Mouse (Mus musculus) forebrain, embryonic 12.5 days (tissue): Measurements from ENCODE around the gene Pde12. TPM values are rescaled to one million over a fixed set of nuclear protein-coding genes. Genes with fewer than 3 reads are reported as not detected.
A peak's percentile ranks its signal among the peaks of the same experiment; 100 is the strongest.

Experiments
- ATAC-seq: fragments of 200-750 bp; cut with Nextera tagmentation; 2 replicates; pipeline ENCODE4 v1.8.0; 2017; ENCODE audit warnings: moderate TSS enrichment; ENCODE audit not compliant: low FRiP score
- H3K27ac ChIP-seq: fragments of 300-500 bp; sonication (generic); 2 replicates; pipeline ENCODE4 v1.5.1; 2016; ENCODE audit warnings: mild to moderate bottlenecking
- H3K27me3 ChIP-seq: fragments of 300-500 bp; sonication (generic); 2 replicates; pipeline ENCODE4 v1.6.1; 2016; ENCODE audit warnings: mild to moderate bottlenecking
- H3K36me3 ChIP-seq: fragments of 300-500 bp; sonication (generic); replicated peaks from 2 replicates; pipeline ENCODE4 v1.6.1; 2016; ENCODE audit warnings: mild to moderate bottlenecking
- H3K4me1 ChIP-seq: fragments of 300-500 bp; sonication (generic); 2 replicates; pipeline ENCODE4 v1.6.1; 2016
- H3K4me2 ChIP-seq: fragments of 300-500 bp; sonication (generic); 2 replicates; pipeline ENCODE4 v1.6.1; 2016; ENCODE audit warnings: mild to moderate bottlenecking, moderate library complexity
- H3K4me3 ChIP-seq: fragments of 300-500 bp; sonication (generic); replicated peaks from 2 replicates; pipeline ENCODE4 v1.5.1; 2016; ENCODE audit warnings: mild to moderate bottlenecking
- H3K9ac ChIP-seq: fragments of 300-500 bp; sonication (generic); 2 replicates; pipeline ENCODE4 v1.6.1; 2016; ENCODE audit warnings: mild to moderate bottlenecking
- H3K9me3 ChIP-seq: fragments of 300-500 bp; sonication (generic); 2 replicates; pipeline ENCODE4 v1.6.1; 2016
- WGBS: fragments of 180-500 bp; shearing (Covaris S2); methylation state at CpG from one replicate; pipeline ENCODE4 v1.1.7; 2016; 5-methylcytosine and 5-hydroxymethylcytosine counted together
- microRNA-seq: library from miRNA; unstranded; fragments of <30 nt; microRNA quantifications from one replicate; pipeline ENCODE4, GENCODE M21; 2017
- polyA plus RNA-seq: library from polyadenylated mRNA; unstranded; fragments of >200 nt; fragmentation: Nextera tagmentation; extraction: Ambion mirVana; gene quantifications from 2 replicates; pipeline ENCODE4 v1.2.1, GENCODE M21; 2016

Gene Pde12
- polyA plus RNA-seq, 1 experiment from 2014 or later = 12.9 TPM

- 4% methylated on average over 11 of the region's 11 CpGs for WGBS
These were observed 30.4 kb downstream of the Pde12 start for GRCm38 (mm10) chr14:26639251-26639650.

GRCm38 (mm10) chr14:26638708-26639084, 31.0 kb downstream of the Pde12 start:
- peak overlapping the region; percentile 92 for H3K9ac ChIP-seq
- H3K4me1 ChIP-seq = peaks cover 16% of the 10 kb centered on the region
- ATAC-seq = peak; percentile 44; the same call in 1 of the 2 replicates
- no peaks in the 10 kb centered on the region for H3K9me3 ChIP-seq
- 2% methylated on average over 16 of the region's 16 CpGs for WGBS
- H3K27me3 ChIP-seq = no peaks in the 10 kb centered on the region
- peak overlapping the region; percentile 91 for H3K4me3 ChIP-seq
- H3K4me2 ChIP-seq = peak overlapping the region; percentile 78
- peak overlapping the region; percentile 96 for H3K27ac ChIP-seq
- H3K36me3 ChIP-seq = no peaks in the 10 kb centered on the region

More at GRCm38 (mm10) chr14:26639251-26639650, 30.4 kb downstream of the Pde12 start:
- H3K9ac ChIP-seq = peak overlapping the region; percentile 92
- no peaks in the 10 kb centered on the region for H3K36me3 ChIP-seq
- H3K27me3 ChIP-seq = no peaks in the 10 kb centered on the region
- peak overlapping the region; percentile 78 for H3K4me2 ChIP-seq
- ATAC-seq = no peak
- H3K27ac ChIP-seq = peak overlapping the region; percentile 57; the same call in 1 of the 2 replicates
- peak overlapping the region; percentile 91 for H3K4me3 ChIP-seq
- peaks cover 16% of the 10 kb centered on the region for H3K4me1 ChIP-seq
- H3K9me3 ChIP-seq = no peaks in the 10 kb centered on the region

DNA sequence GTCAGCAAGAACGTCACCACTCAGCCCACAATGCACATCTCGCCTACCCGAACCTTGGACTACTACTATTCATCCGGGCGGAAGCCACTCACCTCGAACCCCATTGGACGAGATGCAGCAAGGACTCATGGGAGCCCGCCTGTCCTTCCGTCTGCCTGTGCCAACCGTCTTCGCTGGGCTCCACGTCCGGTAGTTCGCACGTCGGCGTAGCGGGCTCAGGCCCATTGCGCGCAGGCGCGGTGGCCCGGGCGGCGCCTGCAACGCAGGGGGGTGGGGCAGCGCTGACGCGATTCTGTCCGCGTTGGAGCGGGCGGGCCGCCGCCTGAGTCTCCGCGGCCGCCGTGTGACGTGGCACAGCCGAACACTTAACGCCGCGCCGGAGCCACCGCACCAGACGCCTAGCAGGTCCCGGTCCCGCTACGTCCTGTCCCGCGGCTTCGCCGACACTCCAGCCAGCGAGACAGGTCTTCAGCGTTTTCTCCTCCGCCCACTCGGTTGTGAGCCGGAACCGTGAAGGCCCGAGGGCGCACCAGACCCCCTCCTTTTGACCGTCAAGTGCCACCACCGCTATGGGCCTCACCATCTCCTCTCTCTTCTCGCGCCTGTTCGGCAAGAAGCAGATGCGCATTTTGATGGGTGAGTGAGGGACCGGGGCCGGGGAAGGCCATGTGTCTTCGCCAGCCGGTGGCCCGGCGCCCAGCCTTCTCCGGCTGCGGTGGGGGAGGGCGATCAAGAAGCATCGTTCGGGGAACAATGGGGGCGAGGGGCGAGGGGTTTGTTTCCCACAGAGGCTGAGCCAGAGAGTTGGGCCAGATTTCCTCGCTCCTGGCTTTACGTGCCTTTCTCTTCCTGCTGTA, 31.6 kb downstream of the Pde12 start, which contains the start of gene Arf4:
Arf4 (plus strand) TSS at position 224 of the 857 bp plus-strand sequence.
- H3K4me1 ChIP-seq = peaks cover 16% of the 10 kb centered on the region
- no peaks in the 10 kb centered on the region for H3K9me3 ChIP-seq
- peak within 1 kb of the TSS; percentile 96 for H3K27ac ChIP-seq
- H3K36me3 ChIP-seq = no peaks in the 10 kb centered on the region
- H3K4me2 ChIP-seq = peak within 1 kb of the TSS; percentile 78
- H3K27me3 ChIP-seq = no peaks in the 10 kb centered on the region
- H3K4me3 ChIP-seq = peak within 1 kb of the TSS; percentile 91
- H3K9ac ChIP-seq = peak within 1 kb of the TSS; percentile 92
- WGBS = under 1% methylated on average over 83 of the region's 83 CpGs
- ATAC-seq = peak; percentile 98

- no peaks in the 10 kb centered on the region for H3K27me3 ChIP-seq
- WGBS = 32% methylated on average over 17 of the region's 17 CpGs
- H3K27ac ChIP-seq = peak overlapping the region; percentile 96
- H3K36me3 ChIP-seq = peaks cover 5% of the 10 kb centered on the region
- peak overlapping the region; percentile 78 for H3K4me2 ChIP-seq
- peaks cover 16% of the 10 kb centered on the region for H3K4me1 ChIP-seq
- H3K4me3 ChIP-seq = peak overlapping the region; percentile 91
- H3K9me3 ChIP-seq = no peaks in the 10 kb centered on the region
- peak; percentile 28 for ATAC-seq
- peak overlapping the region; percentile 47 for H3K9ac ChIP-seq
These were observed 32.4 kb downstream of the Pde12 start for GRCm38 (mm10) chr14:26637025-26637850.

DNA sequence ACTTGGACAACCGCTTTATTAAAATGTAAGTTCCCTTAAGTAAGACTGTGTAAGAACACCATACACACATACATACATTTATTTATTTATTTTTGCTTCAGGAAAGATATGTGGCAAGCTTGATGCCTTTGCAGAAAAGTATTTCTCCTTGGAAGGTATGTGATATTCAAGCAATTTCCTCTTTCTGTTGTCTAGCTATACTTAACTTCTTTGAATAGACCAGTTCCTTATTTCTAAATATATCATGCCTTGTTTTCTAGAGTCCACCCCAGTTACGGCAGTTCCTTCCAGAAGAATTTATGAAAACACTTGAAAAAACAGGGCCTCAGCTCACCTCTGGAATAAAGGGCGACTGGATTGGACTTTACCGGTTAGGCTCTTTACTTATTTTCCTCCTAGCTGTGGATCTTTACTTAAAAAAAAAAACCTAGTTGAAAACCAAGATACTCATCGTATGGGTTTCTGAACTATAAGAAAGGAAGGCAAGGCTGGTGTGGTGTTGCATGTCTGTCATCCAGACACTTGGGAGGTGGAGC, 43.0 kb downstream of the Pde12 start:
- H3K27me3 ChIP-seq = no peaks in the 10 kb centered on the region
- no peaks in the 10 kb centered on the region for H3K9me3 ChIP-seq
- peaks cover 83% of the 10 kb centered on the region for H3K36me3 ChIP-seq
- H3K27ac ChIP-seq = no peak overlapping the region
- no peak for ATAC-seq
- H3K9ac ChIP-seq = no peak overlapping the region
- no peaks in the 10 kb centered on the region for H3K4me1 ChIP-seq
- H3K4me3 ChIP-seq = no peak overlapping the region
- 91% methylated on average over 5 of the region's 5 CpGs for WGBS
- H3K4me2 ChIP-seq = no peak overlapping the region

- H3K4me1 ChIP-seq = no peaks in the 10 kb centered on the region
- no peak for ATAC-seq
- no peak overlapping the region for H3K27ac ChIP-seq
- H3K36me3 ChIP-seq = peaks cover 86% of the 10 kb centered on the region
- H3K27me3 ChIP-seq = no peaks in the 10 kb centered on the region
- no peak overlapping the region for H3K9ac ChIP-seq
- no peak overlapping the region for H3K4me2 ChIP-seq
- WGBS = 92% methylated on average over 4 of the region's 4 CpGs
- no peaks in the 10 kb centered on the region for H3K9me3 ChIP-seq
- no peak overlapping the region for H3K4me3 ChIP-seq
These were observed 44.4 kb downstream of the Pde12 start for GRCm38 (mm10) chr14:26625301-26625700.

DNA sequence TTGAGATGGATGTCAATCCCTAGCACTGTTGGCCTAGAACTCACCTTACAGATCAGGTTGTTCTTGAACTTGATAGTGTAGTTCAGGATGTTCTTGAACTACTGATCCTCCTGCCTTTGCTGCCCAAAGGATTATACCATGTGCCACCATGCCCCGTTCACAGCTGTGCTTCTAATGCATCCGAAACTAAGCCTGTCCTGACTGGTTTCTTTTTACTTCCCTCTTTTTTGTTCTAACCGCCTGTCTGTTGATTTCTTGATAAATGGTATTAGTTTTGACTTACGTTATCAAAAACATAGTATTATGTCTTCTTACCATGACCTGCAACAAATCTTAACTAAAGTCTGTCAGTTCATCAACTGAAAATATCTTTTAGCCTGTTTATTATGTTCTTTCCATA, 59.0 kb downstream of the Pde12 start:
- ATAC-seq = no peak
- no peaks in the 10 kb centered on the region for H3K4me1 ChIP-seq
- H3K4me3 ChIP-seq = no peak overlapping the region
- H3K27ac ChIP-seq = no peak overlapping the region
- no peak overlapping the region for H3K4me2 ChIP-seq
- H3K9me3 ChIP-seq = no peaks in the 10 kb centered on the region
- 94% methylated on average over 4 of the region's 4 CpGs for whole genome bisulfite sequencing
- peaks cover 68% of the 10 kb centered on the region for H3K36me3 ChIP-seq
- no peak overlapping the region for H3K9ac ChIP-seq
- no peaks in the 10 kb centered on the region for H3K27me3 ChIP-seq

Small RNA genes lying within 50 kb of the gene (microRNA-seq; reads per million reads assigned to microRNA genes)
- gene Mir7672 = not detected

Other genes starting within 250 kb of the Pde12 start
- gene Slmap, start 135.0 kb downstream of the Pde12 start, polyA plus RNA-seq = 21.1 and 21.6 TPM in 2 replicates
- 29.1 and 31.9 TPM in 2 replicates for gene Dennd6a, start 96.0 kb downstream of the Pde12 start, polyA plus RNA-seq
- gene Arf4, start 31.8 kb downstream of the Pde12 start, polyA plus RNA-seq = 560 and 584 TPM in 2 replicates
- gene Dnah12, start 23.4 kb upstream of the Pde12 start, polyA plus RNA-seq = not detected in 2 replicates
- gene Asb14, start 224.7 kb upstream of the Pde12 start, polyA plus RNA-seq = 0.14 and 0.22 TPM in 2 replicates